Mouse (Mus musculus) effector memory CD4-positive, alpha-beta T cell, adult 7 months (primary cell): Measurements from ENCODE around the gene Tmem41a. TPM values are rescaled to one million over a fixed set of nuclear protein-coding genes. Genes with fewer than 3 reads are reported as not detected.

ENCODE experiments used
- polyA plus RNA-seq: library from polyadenylated mRNA; unstranded; fragments of 100-300 nt; shearing (Covaris generic); gene quantifications from one replicate; pipeline ENCODE4 v1.2.1, GENCODE M21; 2017

Gene Tmem41a
- polyA plus RNA-seq, result 8.8 TPM

DNA sequence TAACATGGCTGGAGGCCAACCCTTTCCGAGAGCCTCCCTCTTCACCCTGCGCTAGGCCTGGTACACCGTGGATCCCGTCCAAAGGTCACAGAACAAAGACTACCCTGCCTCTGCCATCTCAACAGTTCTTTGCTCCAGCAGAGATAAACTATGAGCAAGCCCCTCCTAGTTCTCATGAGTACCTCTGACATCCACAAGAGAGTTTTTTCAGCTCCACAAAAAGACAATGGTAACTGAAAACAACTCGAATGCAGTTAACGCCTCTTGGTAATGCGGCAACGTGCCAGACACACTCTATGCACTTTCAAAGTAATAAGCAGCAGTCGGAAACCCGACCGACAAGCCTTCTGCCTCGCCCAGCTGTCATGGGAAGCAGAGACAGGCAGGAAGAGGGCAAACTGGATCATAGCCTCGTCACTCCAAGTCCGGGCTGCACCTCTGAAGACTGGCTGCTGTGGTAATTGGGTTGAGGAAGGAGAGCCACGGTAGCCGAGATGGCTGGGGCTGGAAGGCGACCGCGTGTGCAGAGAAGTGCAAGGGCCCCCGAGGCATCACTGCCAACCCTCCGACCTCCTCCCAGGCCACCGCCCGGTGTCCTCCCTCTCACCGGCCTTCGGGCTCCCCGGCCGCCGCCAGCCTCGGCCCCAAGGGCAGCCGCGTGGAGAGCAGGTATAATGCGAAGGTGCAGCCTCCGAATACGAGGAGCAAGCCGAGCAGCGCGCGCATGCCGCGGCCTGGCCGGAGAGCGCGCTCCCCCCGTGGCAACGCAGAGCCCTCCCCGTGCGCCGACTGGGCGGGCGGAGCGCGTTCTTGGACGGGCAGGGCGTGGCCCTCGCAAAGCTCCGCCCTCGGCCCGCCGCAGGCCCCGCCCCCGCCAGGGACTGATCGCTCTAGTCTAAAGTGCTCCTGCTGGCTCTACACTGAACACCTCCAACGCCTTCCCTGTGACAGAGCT, at the start of gene Tmem41a:
TSS of gene Tmem41a (minus strand) at position 792 of the 955 bp plus-strand sequence.

DNA sequence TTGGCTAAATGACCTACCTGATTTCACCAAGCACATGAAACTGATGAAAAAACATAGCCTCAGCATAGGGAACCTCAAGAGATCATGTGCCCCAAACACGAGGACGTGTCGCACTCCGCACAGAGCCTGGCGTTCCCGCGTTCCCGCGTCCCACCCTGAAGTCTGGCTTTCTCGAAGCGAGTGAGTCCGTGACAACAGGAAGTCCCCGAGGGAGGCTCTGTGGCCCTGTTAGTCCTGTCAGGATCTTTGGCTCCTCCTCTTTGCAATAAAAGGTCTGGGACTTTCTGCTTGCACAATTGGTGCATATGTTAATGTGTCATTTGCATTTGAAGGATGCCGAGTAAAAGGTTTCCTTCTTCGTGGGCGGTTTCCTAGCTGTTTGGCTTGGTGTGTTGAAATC, 48.0 kb upstream of the Tmem41a start, which contains the start of gene Liph:
TSS of gene Liph (minus strand) at position 360 of the 400 bp plus-strand sequence.

Other genes starting within 250 kb of the Tmem41a start
- 9.0 TPM for gene Ehhadh, start 159.7 kb downstream of the Tmem41a start, polyA plus RNA-seq
- gene Map3k13, start 153.2 kb downstream of the Tmem41a start, polyA plus RNA-seq, result 0.24 TPM
- not detected for gene Liph, start 48.1 kb upstream of the Tmem41a start, polyA plus RNA-seq
- gene Senp2, start 61.9 kb upstream of the Tmem41a start, polyA plus RNA-seq, result 88.8 TPM
- gene Igf2bp2, start 215.7 kb upstream of the Tmem41a start, polyA plus RNA-seq, result 1.7 TPM